ENCODE assay signal across 24 mouse cellular contexts in the genomic region with DNA sequence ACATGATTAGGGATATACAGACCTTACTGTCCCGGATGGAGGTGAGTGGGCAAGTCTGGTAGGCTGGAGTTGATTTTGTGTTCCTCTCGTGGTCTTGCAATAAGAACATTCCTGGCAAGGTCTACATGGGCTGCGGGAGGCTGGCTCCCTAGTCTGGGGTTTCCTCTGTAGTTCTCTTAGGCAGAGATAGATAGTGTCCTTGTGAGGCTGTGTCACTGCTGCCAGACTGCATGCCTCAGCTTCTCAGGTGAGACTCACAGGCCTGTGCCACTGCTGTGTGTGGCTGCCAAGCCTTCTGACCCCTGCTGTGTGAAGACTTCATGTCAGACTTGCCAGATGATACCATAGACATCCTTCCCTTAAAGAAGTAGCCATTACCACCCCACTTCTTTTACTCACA. TPM values are rescaled to one million over a fixed set of nuclear protein-coding genes. Genes with fewer than 3 reads are reported as not detected.
DNase-seq lines count a peak whose midpoint lies in the region; ATAC-seq and TF ChIP-seq lines count a peak whose summit lies in the region.
"Had no signal": no experiment of that assay in that cellular context is flagged by ENCODE, and none has a peak within 500 bp of the region (broad histone marks: within the 10 kb centered on the region; RNA-seq: fewer than 3 reads in every experiment).

No protein-coding gene starts in this region.

- peak; percentile 62 to 73 for DNase-seq in adrenal gland, adult (ENCODE audit: inconsistent age in 2 of 2, low spot score in 1 of 2)
- no peak for DNase-seq in adrenal gland, postnatal 10 days
- peak; percentile 22 for DNase-seq in cerebellum, adult 9-11 months
- no peak for DNase-seq in cerebellum, postnatal 25 days
- DNase-seq in hindbrain, embryonic 14.5 days (ENCODE audit: low spot score), result no peak
- DNase-seq in testis, postnatal 10 days (ENCODE audit: low spot score), result no peak
- DNase-seq: B cell, adult 2 months; cerebellum, adult 11 months; cerebellum, adult 8-10 months; cerebellum, postnatal 36 days; gastrocnemius, adult 2 months; gastrocnemius, postnatal 36 days; heart, adult 11 months; heart, postnatal 36 days; kidney, adult 11 months had no signal

- no peak for ATAC-seq in hindbrain, embryonic 13.5 days (ENCODE audit: low FRiP score)
- ATAC-seq in hindbrain, embryonic 14.5 days (ENCODE audit: low FRiP score), result no peak
- ATAC-seq: CD4-positive, CD25-positive, alpha-beta regulatory T cell, adult 4 months; forebrain, embryonic 14.5 days; hindbrain, postnatal 0 days had no signal

- WGBS in hindbrain, embryonic 13.5 days, result 93% methylated on average over 3 of the region's 3 CpGs
- 96% methylated on average over 3 of the region's 3 CpGs for WGBS in hindbrain, embryonic 14.5 days

- H3K36me3 ChIP-seq in hindbrain, embryonic 13.5 days, result peaks cover 61% of the 10 kb centered on the region
- H3K36me3 ChIP-seq in hindbrain, embryonic 14.5 days (replicated peaks; ENCODE audit: control insufficient read depth, insufficient read depth), result peaks cover 61% of the 10 kb centered on the region
- peaks cover 14% of the 10 kb centered on the region for H3K36me3 ChIP-seq in testis, adult 2 months (ENCODE audit: control insufficient read depth, insufficient read depth, low read length)

- H3K4me3 ChIP-seq in hindbrain, embryonic 13.5 days, result no peak overlapping the region
- H3K4me3 ChIP-seq in hindbrain, embryonic 14.5 days (replicated peaks; ENCODE audit: low read length), result no peak overlapping the region
- H3K4me3 ChIP-seq in testis, adult 2 months (ENCODE audit: control insufficient read depth, low read depth, low read length), result no peak overlapping the region
- H3K4me3 ChIP-seq: erythroblast, embryonic 14.5 days; gastrocnemius, adult 2 months; heart, embryonic 13.5 days had no signal

- no peaks in the 10 kb centered on the region for H3K27me3 ChIP-seq in hindbrain, embryonic 13.5 days
- H3K27me3 ChIP-seq in hindbrain, embryonic 14.5 days (ENCODE audit: control insufficient read depth, insufficient read depth, low read length), result no peaks in the 10 kb centered on the region
- no peaks in the 10 kb centered on the region for H3K27me3 ChIP-seq in testis, adult 2 months (ENCODE audit: control insufficient read depth, insufficient read depth, low read length)
- H3K27me3 ChIP-seq: heart, embryonic 13.5 days had no signal

- no peak for TF ChIP-seq CTCF in testis, adult 2 months (IDR thresholded peaks at IDR 0.05; ENCODE audit: control insufficient read depth, insufficient read depth, insufficient replicate concordance, low read depth, low read length)

- H3K9ac ChIP-seq in hindbrain, embryonic 13.5 days, result peak overlapping the region; percentile 43
- no peak overlapping the region for H3K9ac ChIP-seq in hindbrain, embryonic 14.5 days
- H3K9ac ChIP-seq: heart, embryonic 13.5 days had no signal

- no peaks in the 10 kb centered on the region for H3K9me3 ChIP-seq in hindbrain, embryonic 13.5 days
- H3K9me3 ChIP-seq in hindbrain, embryonic 14.5 days (ENCODE audit: control insufficient read depth, low read length), result no peaks in the 10 kb centered on the region
- H3K9me3 ChIP-seq: heart, embryonic 13.5 days had no signal

- H3K4me1 ChIP-seq in hindbrain, embryonic 13.5 days (replicated peaks), result peaks cover 34% of the 10 kb centered on the region
- peaks cover 20% of the 10 kb centered on the region for H3K4me1 ChIP-seq in hindbrain, embryonic 14.5 days (replicated peaks; ENCODE audit: control insufficient read depth, insufficient read depth, low read length)
- H3K4me1 ChIP-seq in testis, adult 2 months (ENCODE audit: control insufficient read depth, insufficient read depth, low read length), result peaks cover 15% of the 10 kb centered on the region; the same call in 1 of the 2 replicates

- no peak overlapping the region for H3K4me2 ChIP-seq in hindbrain, embryonic 13.5 days
- H3K4me2 ChIP-seq in hindbrain, embryonic 14.5 days (replicated peaks), result no peak overlapping the region
- H3K4me2 ChIP-seq: heart, embryonic 13.5 days had no signal

- no peak for TF ChIP-seq POLR2A in testis, adult 2 months (IDR thresholded peaks at IDR 0.05; ENCODE audit: control insufficient read depth, low read depth, low read length)

- no peak overlapping the region for H3K27ac ChIP-seq in hindbrain, embryonic 13.5 days
- H3K27ac ChIP-seq in hindbrain, embryonic 14.5 days, result no peak overlapping the region
- peak overlapping the region; percentile 26; the same call in 1 of the 2 replicates for H3K27ac ChIP-seq in testis, adult 2 months (ENCODE audit: control insufficient read depth, insufficient read depth, low read depth, low read length)
- H3K27ac ChIP-seq: forebrain, embryonic 10.5 days; gastrocnemius, adult 2 months; heart, embryonic 13.5 days; hindbrain, postnatal 0 days had no signal

RNA-seq across cellular contexts. Expression of a gene that starts 4.3 kb away (rescaled TPM):
- total RNA-seq in adrenal gland, postnatal 10 days (2021), result 100 to 1,000 TPM; 300 to 349 TPM
- 76.5 and 81.9 TPM in 2 replicates for polyA plus RNA-seq in hindbrain, embryonic 13.5 days (2015; fragmentation: Nextera tagmentation; extraction: Ambion mirVana)
- polyA plus RNA-seq in hindbrain, embryonic 14.5 days (2014; fragmentation: Nextera tagmentation; extraction: Ambion mirVana), result 90.2 and 98.2 TPM in 2 replicates
- polyA plus RNA-seq in testis, adult 2 months (2012; rRNA removed), result 709 and 791 TPM in 2 replicates

RNA-seq across cellular contexts. Expression of a gene that starts 7.4 kb away (rescaled TPM):
- total RNA-seq in adrenal gland, postnatal 10 days (2021), result 100 to 1,000 TPM in 1 of 2 experiments, 10 to 100 TPM in 1; 44.8 to 115 TPM
- polyA plus RNA-seq in hindbrain, embryonic 13.5 days (2015; fragmentation: Nextera tagmentation; extraction: Ambion mirVana), result 0.34 and 0.84 TPM in 2 replicates
- 0.39 TPM in 1 of 2 replicates, not detected in the other for polyA plus RNA-seq in hindbrain, embryonic 14.5 days (2014; fragmentation: Nextera tagmentation; extraction: Ambion mirVana)
- 0.41 and 0.48 TPM in 2 replicates for polyA plus RNA-seq in testis, adult 2 months (2012; rRNA removed)
- total RNA-seq: gastrocnemius, adult 2 months; gastrocnemius, postnatal 36 days; heart, postnatal 36 days had no signal
- polyA plus RNA-seq: embryonic facial prominence, embryonic 14.5 days; hindbrain, postnatal 0 days had no signal

RNA-seq across cellular contexts. Expression of a gene that starts 13.1 kb away (rescaled TPM):
- total RNA-seq in adrenal gland, postnatal 10 days (2021), result 10 to 100 TPM; 26.0 to 28.5 TPM
- polyA plus RNA-seq in hindbrain, embryonic 13.5 days (2015; fragmentation: Nextera tagmentation; extraction: Ambion mirVana), result 10.2 and 11.2 TPM in 2 replicates
- 6.0 and 6.2 TPM in 2 replicates for polyA plus RNA-seq in hindbrain, embryonic 14.5 days (2014; fragmentation: Nextera tagmentation; extraction: Ambion mirVana)
- 0.91 and 2.5 TPM in 2 replicates for polyA plus RNA-seq in testis, adult 2 months (2012; rRNA removed)

RNA-seq across cellular contexts. Expression of a gene that starts 17.4 kb away (rescaled TPM):
- 100 to 1,000 TPM; 198 to 200 TPM for total RNA-seq in adrenal gland, postnatal 10 days (2021)
- polyA plus RNA-seq in hindbrain, embryonic 13.5 days (2015; fragmentation: Nextera tagmentation; extraction: Ambion mirVana), result 317 and 322 TPM in 2 replicates
- 321 and 339 TPM in 2 replicates for polyA plus RNA-seq in hindbrain, embryonic 14.5 days (2014; fragmentation: Nextera tagmentation; extraction: Ambion mirVana)
- 3,095 and 3,228 TPM in 2 replicates for polyA plus RNA-seq in testis, adult 2 months (2012; rRNA removed)

RNA-seq across cellular contexts. Expression of a gene that starts 18.0 kb away (rescaled TPM):
- 10 to 100 TPM; 10.8 to 11.4 TPM for total RNA-seq in adrenal gland, postnatal 10 days (2021)
- polyA plus RNA-seq in hindbrain, embryonic 13.5 days (2015; fragmentation: Nextera tagmentation; extraction: Ambion mirVana), result 21.6 and 24.4 TPM in 2 replicates
- 21.9 and 22.0 TPM in 2 replicates for polyA plus RNA-seq in hindbrain, embryonic 14.5 days (2014; fragmentation: Nextera tagmentation; extraction: Ambion mirVana)
- 70.0 and 73.6 TPM in 2 replicates for polyA plus RNA-seq in testis, adult 2 months (2012; rRNA removed)

Comparison
In these comparisons a context has a peak if more than half of its experiments do, and no peak if none do; other contexts are left out.
1. DNase-seq: peak in adrenal gland, adult (2 of 2) and cerebellum, adult 9-11 months (single experiment); none in adrenal gland, postnatal 10 days (single experiment), cerebellum, postnatal 25 days (0 of 2), hindbrain, embryonic 14.5 days (single experiment) and testis, postnatal 10 days (single experiment).